Mouse (Mus musculus): ENCODE data around the gene Slc2a3.

DNA sequence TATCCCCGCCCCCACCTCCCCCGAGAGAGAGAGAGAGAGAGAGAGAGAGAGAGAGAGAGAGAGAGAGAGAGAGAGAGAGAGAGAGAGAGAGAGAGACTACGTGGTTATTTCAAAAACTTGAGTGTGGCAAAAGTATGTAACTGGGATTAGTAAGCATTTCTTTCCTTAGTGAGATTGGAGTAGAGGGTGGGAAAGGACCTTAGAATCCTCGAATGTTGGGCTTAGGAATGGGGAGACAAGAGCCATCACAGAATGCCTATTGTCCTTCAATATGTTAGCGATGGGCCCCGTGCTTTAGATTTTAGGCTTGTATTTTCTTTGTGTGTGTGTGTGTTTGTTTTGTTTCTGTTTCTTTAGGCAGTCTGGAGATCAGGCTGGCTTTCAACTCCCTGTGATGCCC is 98.2 kb downstream of the Slc2a3 start:
- TF ChIP-seq GATA1 (IDR thresholded peaks at IDR 0.05; ENCODE audit: borderline replicate concordance, low read length) (no peak), FLI1 (IDR thresholded peaks at IDR 0.05; ENCODE audit: low read length) (no peak)

All from megakaryocyte, embryonic 14.5 days (primary cell).